Mouse (Mus musculus) urinary bladder, adult 18-20 months (tissue): ENCODE results near the gene Mrpl12.

Experiments
- DNase-seq, 2 experiments: peaks; one replicate each; pipeline ENCODE4 v3.0.0; 2022; ENCODE audit warnings: low spot score in 2 of 2, mixed read lengths in 2 of 2

The Mrpl12 gene

DNA sequence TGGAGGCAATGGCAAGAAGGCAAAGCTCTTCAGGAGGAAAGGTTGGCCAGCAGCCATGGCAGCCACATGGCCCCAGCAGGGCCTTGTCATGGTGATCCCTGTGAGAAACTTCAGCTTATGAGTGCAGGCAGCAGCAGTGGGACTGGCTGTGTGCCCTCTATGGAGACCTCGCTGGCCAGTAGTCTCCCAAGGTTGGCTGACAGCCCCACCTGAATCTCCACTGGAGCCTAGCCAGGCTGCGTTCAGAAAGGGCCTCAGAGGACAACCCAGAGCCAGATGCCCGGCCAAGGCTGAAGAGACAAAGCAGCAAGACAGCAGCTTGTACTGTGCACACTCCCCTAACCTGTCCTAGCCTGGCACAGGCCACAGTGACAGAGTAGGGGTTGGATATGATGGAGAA is 54.1 kb downstream of the Mrpl12 start:
- DNase-seq = no peak
